Mouse (Mus musculus): ENCODE data around the gene Pabpc6. TPM values are rescaled to one million over a fixed set of nuclear protein-coding genes. Genes with fewer than 3 reads are reported as not detected.

The Pabpc6 gene
- polyA plus RNA-seq, 2 experiments = not detected

- no peaks in the 10 kb centered on the region for H3K36me3 ChIP-seq (ENCODE audit: control insufficient read depth, insufficient read depth, low read length)
- H3K27ac ChIP-seq (replicated peaks; ENCODE audit: low read depth, low read length) = no peak overlapping the region
- H3K9me3 ChIP-seq (ENCODE audit: control insufficient read depth, low read length) = no peaks in the 10 kb centered on the region
- DNase-seq (ENCODE audit: low spot score) (no peak), ATAC-seq (ENCODE audit: low FRiP score, low read depth) (no peak)
- no peak overlapping the region for H3K9ac ChIP-seq (ENCODE audit: low read depth, low read length, severe bottlenecking)
- no peak overlapping the region for H3K4me2 ChIP-seq (replicated peaks; ENCODE audit: low read depth, low read length, severe bottlenecking)
- 76% methylated on average over 4 of the region's 4 CpGs for WGBS
- H3K27me3 ChIP-seq (ENCODE audit: control insufficient read depth, insufficient read depth, low read length) = no peaks in the 10 kb centered on the region
- TF ChIP-seq POLR2A (IDR thresholded peaks at IDR 0.05; ENCODE audit: borderline replicate concordance, extremely low read depth, insufficient read depth, insufficient read length) = no peak
- H3K4me1 ChIP-seq (ENCODE audit: control insufficient read depth, insufficient read depth, low read length) = no peaks in the 10 kb centered on the region
- H3K4me3 ChIP-seq (replicated peaks; ENCODE audit: low read length) = no peak overlapping the region
Observed at GRCm38 (mm10) chr17:9691251-9691650, 21.7 kb upstream of the Pabpc6 start.

- Histone ChIP-seq H3K27me3 (ENCODE audit: control insufficient read depth, insufficient read depth, low read length) (no peaks in the 10 kb centered on the region), H3K4me1 (ENCODE audit: control insufficient read depth, insufficient read depth, low read length) (no peaks in the 10 kb centered on the region), H3K4me3 (replicated peaks; ENCODE audit: low read length) (no peak overlapping the region), H3K9me3 (ENCODE audit: control insufficient read depth, low read length) (no peaks in the 10 kb centered on the region), H3K4me2 (replicated peaks; ENCODE audit: low read depth, low read length, severe bottlenecking) (no peak overlapping the region), H3K36me3 (ENCODE audit: control insufficient read depth, insufficient read depth, low read length) (no peaks in the 10 kb centered on the region), H3K27ac (replicated peaks; ENCODE audit: low read depth, low read length) (no peak overlapping the region), H3K9ac (ENCODE audit: low read depth, low read length, severe bottlenecking) (no peak overlapping the region)
- no peak for DNase-seq (ENCODE audit: low spot score)
- ATAC-seq (ENCODE audit: low FRiP score, low read depth) = no peak
- WGBS = 57% methylated on average over 4 of the region's 4 CpGs
- TF ChIP-seq POLR2A (IDR thresholded peaks at IDR 0.05; ENCODE audit: borderline replicate concordance, extremely low read depth, insufficient read depth, insufficient read length) = no peak
Observed at GRCm38 (mm10) chr17:9683539-9684155, 14.1 kb upstream of the Pabpc6 start.

GRCm38 (mm10) chr17:9680741-9681140, 11.2 kb upstream of the Pabpc6 start:
- no peaks in the 10 kb centered on the region for H3K36me3 ChIP-seq (ENCODE audit: control insufficient read depth, insufficient read depth, low read length)
- TF ChIP-seq POLR2A (IDR thresholded peaks at IDR 0.05; ENCODE audit: borderline replicate concordance, extremely low read depth, insufficient read depth, insufficient read length) = no peak
- no peak overlapping the region for H3K4me2 ChIP-seq (replicated peaks; ENCODE audit: low read depth, low read length, severe bottlenecking)
- H3K9ac ChIP-seq (ENCODE audit: low read depth, low read length, severe bottlenecking) = no peak overlapping the region
- WGBS = 72% methylated on average over 8 of the region's 8 CpGs
- no peak for DNase-seq (ENCODE audit: low spot score)
- H3K4me1 ChIP-seq (ENCODE audit: control insufficient read depth, insufficient read depth, low read length) = no peaks in the 10 kb centered on the region
- H3K27me3 ChIP-seq (ENCODE audit: control insufficient read depth, insufficient read depth, low read length) = no peaks in the 10 kb centered on the region
- H3K27ac ChIP-seq (replicated peaks; ENCODE audit: low read depth, low read length) = no peak overlapping the region
- H3K9me3 ChIP-seq (ENCODE audit: control insufficient read depth, low read length) = no peaks in the 10 kb centered on the region
- ATAC-seq (ENCODE audit: low FRiP score, low read depth) = no peak
- H3K4me3 ChIP-seq (replicated peaks; ENCODE audit: low read length) = no peak overlapping the region

GRCm38 (mm10) chr17:9675175-9675789, 5.8 kb upstream of the Pabpc6 start:
- H3K9ac ChIP-seq (ENCODE audit: low read depth, low read length, severe bottlenecking) = no peak overlapping the region
- no peak for ATAC-seq (ENCODE audit: low FRiP score, low read depth)
- 68% methylated on average over 6 of the region's 6 CpGs for WGBS

GRCm38 (mm10) chr17:9667955-9668354, 1.6 kb downstream of the Pabpc6 start:
- no peak overlapping the region for H3K9ac ChIP-seq (ENCODE audit: low read depth, low read length, severe bottlenecking)
- H3K4me2 ChIP-seq (replicated peaks; ENCODE audit: low read depth, low read length, severe bottlenecking) = no peak overlapping the region
- H3K4me1 ChIP-seq (ENCODE audit: control insufficient read depth, insufficient read depth, low read length) = no peaks in the 10 kb centered on the region
- ATAC-seq (ENCODE audit: low FRiP score, low read depth) (no peak), DNase-seq (ENCODE audit: low spot score) (no peak)
- no peaks in the 10 kb centered on the region for H3K36me3 ChIP-seq (ENCODE audit: control insufficient read depth, insufficient read depth, low read length)
- no peak overlapping the region for H3K4me3 ChIP-seq (replicated peaks; ENCODE audit: low read length)
- H3K9me3 ChIP-seq (ENCODE audit: control insufficient read depth, low read length) = no peaks in the 10 kb centered on the region
- 93% methylated on average over 9 of the region's 9 CpGs for WGBS
- TF ChIP-seq POLR2A (IDR thresholded peaks at IDR 0.05; ENCODE audit: borderline replicate concordance, extremely low read depth, insufficient read depth, insufficient read length) = no peak
- no peaks in the 10 kb centered on the region for H3K27me3 ChIP-seq (ENCODE audit: control insufficient read depth, insufficient read depth, low read length)
- no peak overlapping the region for H3K27ac ChIP-seq (replicated peaks; ENCODE audit: low read depth, low read length)

More at GRCm38 (mm10) chr17:9675175-9675789, 5.8 kb upstream of the Pabpc6 start:
- no peak for TF ChIP-seq POLR2A (IDR thresholded peaks at IDR 0.05; ENCODE audit: borderline replicate concordance, extremely low read depth, insufficient read depth, insufficient read length)
- H3K36me3 ChIP-seq (ENCODE audit: control insufficient read depth, insufficient read depth, low read length) = no peaks in the 10 kb centered on the region
- no peak overlapping the region for H3K4me2 ChIP-seq (replicated peaks; ENCODE audit: low read depth, low read length, severe bottlenecking)
- no peaks in the 10 kb centered on the region for H3K9me3 ChIP-seq (ENCODE audit: control insufficient read depth, low read length)
- no peaks in the 10 kb centered on the region for H3K27me3 ChIP-seq (ENCODE audit: control insufficient read depth, insufficient read depth, low read length)
- no peak overlapping the region for H3K4me3 ChIP-seq (replicated peaks; ENCODE audit: low read length)
- no peak for DNase-seq (ENCODE audit: low spot score)
- no peaks in the 10 kb centered on the region for H3K4me1 ChIP-seq (ENCODE audit: control insufficient read depth, insufficient read depth, low read length)
- H3K27ac ChIP-seq (replicated peaks; ENCODE audit: low read depth, low read length) = no peak overlapping the region

Data from limb, embryonic 14.5 days (tissue).